ENCODE assay signal across 30 mouse cellular contexts in genomic region chr10:71170771-71171170, GRCm38 (mm10).
"Had no signal": no experiment of that assay in that cellular context is flagged by ENCODE, and none has a peak within 500 bp of the region (broad histone marks: within the 10 kb centered on the region; RNA-seq: fewer than 3 reads in every experiment).

No protein-coding gene starts in this region.

- ATAC-seq: hindbrain, embryonic 16.5 days; hindbrain, postnatal 0 days; inflammation-experienced regulatory T-cells, adult 6 months; intestine, embryonic 15.5 days; intestine, embryonic 16.5 days; intestine, postnatal 0 days had no signal

- H3K27me3 ChIP-seq: heart, embryonic 12.5 days; heart, embryonic 13.5 days; heart, embryonic 15.5 days; hindbrain, embryonic 12.5 days; hindbrain, embryonic 13.5 days; hindbrain, embryonic 15.5 days; intestine, embryonic 15.5 days; kidney, embryonic 15.5 days had no signal

- H3K4me1 ChIP-seq: heart, embryonic 15.5 days; hindbrain, embryonic 10.5 days; hindbrain, embryonic 12.5 days; hindbrain, embryonic 13.5 days; hindbrain, embryonic 15.5 days; intestine, embryonic 15.5 days; kidney, embryonic 15.5 days had no signal

- H3K4me2 ChIP-seq: heart, embryonic 11.5 days; heart, embryonic 12.5 days; heart, embryonic 13.5 days; heart, embryonic 15.5 days; hindbrain, embryonic 12.5 days; hindbrain, embryonic 13.5 days; hindbrain, embryonic 14.5 days; hindbrain, embryonic 15.5 days; intestine, embryonic 15.5 days; kidney, embryonic 15.5 days had no signal

- H3K27ac ChIP-seq: heart, adult 2 months; heart, embryonic 10.5 days; heart, embryonic 13.5 days; heart, embryonic 15.5 days; hindbrain, embryonic 10.5 days; hindbrain, embryonic 12.5 days; hindbrain, embryonic 13.5 days; hindbrain, embryonic 14.5 days; hindbrain, embryonic 15.5 days; hindbrain, postnatal 0 days; intestine, embryonic 15.5 days; kidney, embryonic 15.5 days; kidney, postnatal 0 days; layer of hippocampus, adult 2 months; left cerebral cortex, adult 2 months had no signal

- DNase-seq: heart, adult 2 months; heart, postnatal 14 days; heart, postnatal 36 days; heart, postnatal 4 days; kidney, adult 11 months; kidney, postnatal 10 days; kidney, postnatal 14 days; kidney, postnatal 25 days; layer of hippocampus, adult 9-11 months; layer of hippocampus, postnatal 36 days had no signal

- H3K36me3 ChIP-seq: heart, embryonic 10.5 days; heart, embryonic 12.5 days; heart, embryonic 13.5 days; heart, embryonic 15.5 days; hindbrain, embryonic 10.5 days; hindbrain, embryonic 12.5 days; hindbrain, embryonic 13.5 days; hindbrain, embryonic 15.5 days; intestine, embryonic 15.5 days; kidney, embryonic 15.5 days had no signal

- H3K4me3 ChIP-seq: heart, adult 2 months; heart, embryonic 10.5 days; heart, embryonic 12.5 days; heart, embryonic 13.5 days; heart, embryonic 15.5 days; hindbrain, embryonic 10.5 days; hindbrain, embryonic 12.5 days; hindbrain, embryonic 13.5 days; hindbrain, embryonic 15.5 days; intestine, embryonic 15.5 days; kidney, embryonic 15.5 days; layer of hippocampus, adult 2 months; left cerebral cortex, adult 2 months had no signal

- H3K9ac ChIP-seq: heart, embryonic 12.5 days; heart, embryonic 13.5 days; heart, embryonic 15.5 days; hindbrain, embryonic 12.5 days; hindbrain, embryonic 13.5 days; hindbrain, embryonic 14.5 days; hindbrain, embryonic 15.5 days; intestine, embryonic 15.5 days; kidney, embryonic 15.5 days had no signal

- H3K9me3 ChIP-seq: heart, embryonic 10.5 days; heart, embryonic 13.5 days; heart, embryonic 15.5 days; hindbrain, embryonic 12.5 days; hindbrain, embryonic 13.5 days; hindbrain, embryonic 15.5 days; intestine, embryonic 15.5 days; kidney, embryonic 15.5 days had no signal
